Mouse (Mus musculus): ENCODE data around the gene Gpr137. TPM values are rescaled to one million over a fixed set of nuclear protein-coding genes. Genes with fewer than 3 reads are reported as not detected.

The Gpr137 gene
- polyA plus RNA-seq, 1 experiment from 2014 or later, result 5.3 TPM

Small RNA genes within 50 kb of the gene (microRNA-seq; reads per million reads assigned to microRNA genes)
- gene Mir6990, result 0.98 reads per million

Other genes with a start within 250 kb of the Gpr137 start
- gene Rps6ka4, start 101.8 kb downstream of the Gpr137 start, polyA plus RNA-seq (2015; fragmentation: Nextera tagmentation; extraction: Ambion mirVana), result 5.0 and 5.5 TPM in 2 replicates
- 1.9 and 2.8 TPM in 2 replicates for gene Ccdc88b, start 84.3 kb downstream of the Gpr137 start, polyA plus RNA-seq (2015; fragmentation: Nextera tagmentation; extraction: Ambion mirVana)
- gene Trmt112, start 32.8 kb downstream of the Gpr137 start, polyA plus RNA-seq (2015; fragmentation: Nextera tagmentation; extraction: Ambion mirVana), result 57.3 and 62.3 TPM in 2 replicates
- 140 and 161 TPM in 2 replicates for gene Prdx5, start 32.4 kb downstream of the Gpr137 start, polyA plus RNA-seq (2015; fragmentation: Nextera tagmentation; extraction: Ambion mirVana)
- gene Esrra, start 20.7 kb downstream of the Gpr137 start, polyA plus RNA-seq (2015; fragmentation: Nextera tagmentation; extraction: Ambion mirVana), result 3.6 and 4.8 TPM in 2 replicates
- 0.16 and 0.50 TPM in 2 replicates for gene Catsperz, start 17.1 kb downstream of the Gpr137 start, polyA plus RNA-seq (2015; fragmentation: Nextera tagmentation; extraction: Ambion mirVana)
- 0.04 and 0.11 TPM in 2 replicates for gene Kcnk4, start 8.0 kb downstream of the Gpr137 start, polyA plus RNA-seq (2015; fragmentation: Nextera tagmentation; extraction: Ambion mirVana)
- gene Bad, start 619 bp downstream of the Gpr137 start, polyA plus RNA-seq (2015; fragmentation: Nextera tagmentation; extraction: Ambion mirVana), result 24.8 and 25.2 TPM in 2 replicates
- gene Ppp1r14b, start 32.5 kb upstream of the Gpr137 start, polyA plus RNA-seq (2015; fragmentation: Nextera tagmentation; extraction: Ambion mirVana), result 15.9 and 17.4 TPM in 2 replicates
- 4.8 and 6.6 TPM in 2 replicates for gene Plcb3, start 34.0 kb upstream of the Gpr137 start, polyA plus RNA-seq (2015; fragmentation: Nextera tagmentation; extraction: Ambion mirVana)
- gene Fkbp2, start 38.0 kb upstream of the Gpr137 start, polyA plus RNA-seq (2015; fragmentation: Nextera tagmentation; extraction: Ambion mirVana), result 91.1 and 101 TPM in 2 replicates
- gene Vegfb, start 45.2 kb upstream of the Gpr137 start, polyA plus RNA-seq (2015; fragmentation: Nextera tagmentation; extraction: Ambion mirVana), result 7.7 and 10.5 TPM in 2 replicates
- 9.9 and 10.5 TPM in 2 replicates for gene Dnajc4, start 50.1 kb upstream of the Gpr137 start, polyA plus RNA-seq (2015; fragmentation: Nextera tagmentation; extraction: Ambion mirVana)
- 10.1 and 10.5 TPM in 2 replicates for gene Nudt22, start 53.6 kb upstream of the Gpr137 start, polyA plus RNA-seq (2015; fragmentation: Nextera tagmentation; extraction: Ambion mirVana)
- gene Trpt1, start 53.7 kb upstream of the Gpr137 start, polyA plus RNA-seq (2015; fragmentation: Nextera tagmentation; extraction: Ambion mirVana), result 1.6 and 2.5 TPM in 2 replicates
- 103 and 105 TPM in 2 replicates for gene Fermt3, start 77.0 kb upstream of the Gpr137 start, polyA plus RNA-seq (2015; fragmentation: Nextera tagmentation; extraction: Ambion mirVana)
- 103 and 104 TPM in 2 replicates for gene Stip1, start 97.5 kb upstream of the Gpr137 start, polyA plus RNA-seq (2015; fragmentation: Nextera tagmentation; extraction: Ambion mirVana)
- gene Macrod1, start 114.3 kb upstream of the Gpr137 start, polyA plus RNA-seq (2015; fragmentation: Nextera tagmentation; extraction: Ambion mirVana), result 4.6 and 5.8 TPM in 2 replicates
- gene Flrt1, start 163.2 kb upstream of the Gpr137 start, polyA plus RNA-seq (2015; fragmentation: Nextera tagmentation; extraction: Ambion mirVana), result 0.09 and 0.19 TPM in 2 replicates